Mouse (Mus musculus): ENCODE data around the gene Cdc27.
"Not testable (repeated sequence)": the region's sequence is repeated elsewhere in the genome, so short reads cannot be mapped to it uniquely, and the experiment has no call there.

The Cdc27 gene

GRCm38 (mm10) chr11:104568326-104568725, 17.9 kb upstream of the Cdc27 start:
- no peak for DNase-seq

GRCm38 (mm10) chr11:104567736-104568135, 17.3 kb upstream of the Cdc27 start:
- no peak for DNase-seq

- DNase-seq = no peak
These were observed 16.4 kb upstream of the Cdc27 start for GRCm38 (mm10) chr11:104566796-104567195.

GRCm38 (mm10) chr11:104566097-104566496, 15.7 kb upstream of the Cdc27 start:
- no peak for DNase-seq

GRCm38 (mm10) chr11:104565172-104565571, 14.8 kb upstream of the Cdc27 start:
- no peak for DNase-seq

- no peak for DNase-seq
These were observed 13.1 kb upstream of the Cdc27 start for GRCm38 (mm10) chr11:104563496-104563895.

GRCm38 (mm10) chr11:104560971-104561370, 10.6 kb upstream of the Cdc27 start:
- no peak for DNase-seq

- DNase-seq = no peak
These were observed 8.4 kb upstream of the Cdc27 start for GRCm38 (mm10) chr11:104558651-104559403.

GRCm38 (mm10) chr11:104558065-104558464, 7.6 kb upstream of the Cdc27 start:
- no peak for DNase-seq

- peak; percentile 16 for DNase-seq
These were observed 698 bp downstream of the Cdc27 start for GRCm38 (mm10) chr11:104549438-104550405.

GRCm38 (mm10) chr11:104547502-104547901, 2.9 kb downstream of the Cdc27 start:
- DNase-seq = no peak

GRCm38 (mm10) chr11:104544507-104544906, 5.9 kb downstream of the Cdc27 start:
- DNase-seq = no peak

GRCm38 (mm10) chr11:104543337-104543736, 7.1 kb downstream of the Cdc27 start:
- not testable (repeated sequence) for DNase-seq

GRCm38 (mm10) chr11:104539811-104540210, 10.6 kb downstream of the Cdc27 start:
- no peak for DNase-seq

- DNase-seq = no peak
These were observed 12.4 kb downstream of the Cdc27 start for GRCm38 (mm10) chr11:104537945-104538555.

- no peak for DNase-seq
These were observed 13.6 kb downstream of the Cdc27 start for GRCm38 (mm10) chr11:104536843-104537242.

- DNase-seq = no peak
These were observed 24.5 kb downstream of the Cdc27 start for GRCm38 (mm10) chr11:104525935-104526334.

- no peak for DNase-seq
These were observed 38.0 kb downstream of the Cdc27 start for GRCm38 (mm10) chr11:104512436-104512835.

- DNase-seq = no peak
These were observed 39.8 kb downstream of the Cdc27 start for GRCm38 (mm10) chr11:104510606-104511005.

GRCm38 (mm10) chr11:104508455-104508854, 42.0 kb downstream of the Cdc27 start:
- DNase-seq = no peak

- DNase-seq = no peak
These were observed 62.1 kb downstream of the Cdc27 start for GRCm38 (mm10) chr11:104488292-104488691.

GRCm38 (mm10) chr11:104481971-104482370, 68.4 kb downstream of the Cdc27 start:
- DNase-seq = no peak

GRCm38 (mm10) chr11:104479505-104479904, 70.9 kb downstream of the Cdc27 start:
- DNase-seq = no peak
